Mouse (Mus musculus) liver, adult 2 months (tissue): ENCODE data around the gene Vmn1r35.

ENCODE experiments used
- CTCF ChIP-seq: fragments of 200-500 bp; IDR thresholded peaks from 2 replicates; pipeline ENCODE4 v1.5.1; 2011; ENCODE audit warnings: low read depth, low read length, control low read depth
- POLR2A ChIP-seq: fragments of 200-500 bp; IDR thresholded peaks from 2 replicates; pipeline ENCODE4 v1.6.1; 2011; ENCODE audit warnings: low read length, control low read depth; ENCODE audit not compliant: insufficient read depth; ENCODE audit errors: extremely low read depth

DNA sequence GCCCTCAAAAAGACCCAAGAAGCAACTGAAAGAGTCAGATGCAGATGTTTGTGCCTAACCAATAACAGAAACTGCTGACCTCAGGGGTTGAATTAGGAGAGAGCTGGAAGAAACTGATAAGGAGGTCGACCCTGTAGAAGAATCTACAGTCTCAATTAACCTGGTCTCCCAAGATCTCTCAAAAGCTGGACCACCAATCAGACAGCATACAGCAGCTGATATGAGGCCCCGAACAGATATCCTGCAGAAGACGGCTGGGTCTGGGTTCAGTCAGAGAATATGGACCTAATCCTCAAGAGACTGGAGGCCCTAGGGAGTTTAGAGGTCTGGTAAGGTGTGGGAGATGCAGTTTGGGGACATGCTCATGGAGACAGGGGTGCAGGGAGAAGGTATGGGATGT is 28.1 kb upstream of the Vmn1r35 start:
- TF ChIP-seq POLR2A, result no peak
- TF ChIP-seq CTCF, result no peak
